Mouse (Mus musculus): ENCODE results near the gene M1ap. TPM values are rescaled to one million over a fixed set of nuclear protein-coding genes. Genes with fewer than 3 reads are reported as not detected.

M1ap gene
- total RNA-seq, 1 experiment from 2014 or later = not detected

- no peak for ATAC-seq (replicated peaks; ENCODE audit: insufficient number of reproducible peaks, low FRiP score, low TSS enrichment, poor library complexity, severe bottlenecking)
These were observed 108.2 kb downstream of the M1ap start, which contains the start of gene Htra2 for GRCm38 (mm10) chr6:83054871-83055431. TSS of gene Htra2 (minus strand) at chr6:83055273.

- no peak for ATAC-seq (replicated peaks; ENCODE audit: insufficient number of reproducible peaks, low FRiP score, low TSS enrichment, poor library complexity, severe bottlenecking)
These were observed 111.1 kb downstream of the M1ap start, which contains the start of gene Dqx1 for GRCm38 (mm10) chr6:83057790-83058189. TSS of gene Dqx1 (plus strand) at chr6:83057844.

GRCm38 (mm10) chr6:83058725-83059124, 112.0 kb downstream of the M1ap start:
- no peak for ATAC-seq (replicated peaks; ENCODE audit: insufficient number of reproducible peaks, low FRiP score, low TSS enrichment, poor library complexity, severe bottlenecking)

- no peak for ATAC-seq (replicated peaks; ENCODE audit: insufficient number of reproducible peaks, low FRiP score, low TSS enrichment, poor library complexity, severe bottlenecking)
These were observed 119.3 kb downstream of the M1ap start for GRCm38 (mm10) chr6:83065995-83066394.

GRCm38 (mm10) chr6:83066441-83066840, 119.7 kb downstream of the M1ap start:
- ATAC-seq (replicated peaks; ENCODE audit: insufficient number of reproducible peaks, low FRiP score, low TSS enrichment, poor library complexity, severe bottlenecking) = no peak

GRCm38 (mm10) chr6:83068221-83068620, 121.5 kb downstream of the M1ap start:
- no peak for ATAC-seq (replicated peaks; ENCODE audit: insufficient number of reproducible peaks, low FRiP score, low TSS enrichment, poor library complexity, severe bottlenecking)

- ATAC-seq (replicated peaks; ENCODE audit: insufficient number of reproducible peaks, low FRiP score, low TSS enrichment, poor library complexity, severe bottlenecking) = no peak
These were observed 122.2 kb downstream of the M1ap start for GRCm38 (mm10) chr6:83068706-83069487.

- no peak for ATAC-seq (replicated peaks; ENCODE audit: insufficient number of reproducible peaks, low FRiP score, low TSS enrichment, poor library complexity, severe bottlenecking)
These were observed 123.0 kb downstream of the M1ap start for GRCm38 (mm10) chr6:83069488-83070246.

- no peak for ATAC-seq (replicated peaks; ENCODE audit: insufficient number of reproducible peaks, low FRiP score, low TSS enrichment, poor library complexity, severe bottlenecking)
These were observed 123.4 kb downstream of the M1ap start, which contains the start of gene Tlx2 for GRCm38 (mm10) chr6:83070247-83070310. TSS of gene Tlx2 (minus strand) at chr6:83070293.

- no peak for ATAC-seq (replicated peaks; ENCODE audit: insufficient number of reproducible peaks, low FRiP score, low TSS enrichment, poor library complexity, severe bottlenecking)
These were observed 123.9 kb downstream of the M1ap start for GRCm38 (mm10) chr6:83070311-83071219.

GRCm38 (mm10) chr6:83071220-83071619, 124.5 kb downstream of the M1ap start:
- ATAC-seq (replicated peaks; ENCODE audit: insufficient number of reproducible peaks, low FRiP score, low TSS enrichment, poor library complexity, severe bottlenecking) = no peak

DNA sequence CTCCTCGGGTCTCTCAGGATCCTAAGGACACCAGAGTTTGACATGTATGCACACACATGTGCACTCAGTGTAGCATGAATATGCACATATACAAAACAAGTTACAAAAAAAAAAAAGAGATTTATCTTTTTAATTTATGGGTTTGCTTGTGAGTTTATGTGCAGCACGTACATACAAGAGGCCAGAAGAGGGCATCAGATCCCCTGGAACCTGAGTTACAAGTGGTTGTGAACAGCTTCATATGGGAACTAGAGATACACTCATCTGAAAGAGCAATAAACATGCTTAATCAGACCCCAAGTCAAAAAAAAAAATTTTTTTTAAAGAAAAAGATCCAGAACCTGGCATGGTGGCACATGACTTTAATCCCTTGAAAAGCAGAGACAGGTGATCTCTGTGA, 128.3 kb downstream of the M1ap start:
- no peak for ATAC-seq (replicated peaks; ENCODE audit: insufficient number of reproducible peaks, low FRiP score, low TSS enrichment, poor library complexity, severe bottlenecking)

DNA sequence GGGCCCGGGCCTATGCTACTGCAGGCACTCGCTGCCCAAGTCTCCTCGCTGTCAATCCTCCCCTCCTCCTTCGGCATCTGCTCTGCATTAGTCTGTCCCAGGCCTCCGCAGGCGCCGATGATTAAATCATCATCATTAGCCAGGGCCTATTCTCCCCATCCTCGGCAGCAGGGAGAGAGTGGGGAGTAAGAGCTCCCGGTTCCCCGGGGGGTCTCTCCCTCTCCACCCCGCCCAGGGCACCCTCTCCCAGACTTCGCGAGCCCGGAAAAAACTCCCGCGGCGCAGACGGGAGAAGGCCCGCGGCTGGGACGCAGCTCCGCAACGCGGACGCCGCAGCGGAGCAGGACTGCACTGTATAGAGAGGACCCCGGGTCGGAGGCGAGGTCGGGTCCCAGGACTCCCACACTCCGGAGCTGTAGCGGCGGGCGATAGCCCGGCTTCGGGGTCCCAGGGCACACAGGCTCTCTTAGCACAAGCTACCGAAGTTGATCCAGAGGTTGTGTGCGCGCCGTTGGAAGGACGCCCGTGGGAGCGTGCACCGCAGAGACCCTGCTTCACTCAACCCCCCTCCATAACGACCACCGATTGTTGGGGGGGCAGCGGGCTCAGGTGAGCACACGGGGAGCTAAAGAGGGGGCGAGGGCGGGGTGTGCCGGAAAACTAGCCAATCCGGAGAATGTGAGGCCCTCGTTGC, 131.1 kb downstream of the M1ap start, which contains the start of gene Pcgf1:
Gene Pcgf1 (plus strand): TSS at position 240 of the 694 bp plus-strand sequence.
- no peak for ATAC-seq (replicated peaks; ENCODE audit: insufficient number of reproducible peaks, low FRiP score, low TSS enrichment, poor library complexity, severe bottlenecking)

GRCm38 (mm10) chr6:83078324-83078858, 131.7 kb downstream of the M1ap start:
- peak; percentile 95 for ATAC-seq (replicated peaks; ENCODE audit: insufficient number of reproducible peaks, low FRiP score, low TSS enrichment, poor library complexity, severe bottlenecking)

Other genes starting within 250 kb of the M1ap start
- gene Pole4, start 241.5 kb upstream of the M1ap start, total RNA-seq (2017) = 56.2 to 83.8 TPM (median 56.4 TPM) in 3 replicates
- 40.8 to 76.5 TPM (median 73.2 TPM) in 3 replicates for gene Hk2, start 172.4 kb upstream of the M1ap start, total RNA-seq (2017)
- not detected in 3 replicates for gene Sema4f, start 7.1 kb upstream of the M1ap start, total RNA-seq (2017)
- gene Dok1, start 86.6 kb downstream of the M1ap start, total RNA-seq (2017) = 36.6 to 44.9 TPM (median 43.6 TPM) in 3 replicates
- 2.3 to 10.2 TPM (median 4.2 TPM) in 3 replicates for gene Loxl3, start 87.3 kb downstream of the M1ap start, total RNA-seq (2017)
- gene Aup1, start 107.6 kb downstream of the M1ap start, total RNA-seq (2017) = 187 to 238 TPM (median 209 TPM) in 3 replicates
- gene Htra2, start 108.4 kb downstream of the M1ap start, total RNA-seq (2017) = 81.4 to 125 TPM (median 105 TPM) in 3 replicates
- gene Dqx1, start 110.9 kb downstream of the M1ap start, total RNA-seq (2017) = 0.21 to 3.8 TPM (median 2.6 TPM) in 3 replicates
- gene Tlx2, start 123.4 kb downstream of the M1ap start, total RNA-seq (2017) = not detected in 3 replicates
- gene Pcgf1, start 131.0 kb downstream of the M1ap start, total RNA-seq (2017) = 2.0 to 13.5 TPM (median 6.9 TPM) in 3 replicates
- gene Lbx2, start 139.5 kb downstream of the M1ap start, total RNA-seq (2017) = not detected in 3 replicates
- 0.48 to 12.5 TPM (median 1.5 TPM) in 3 replicates for gene Ccdc142, start 154.7 kb downstream of the M1ap start, total RNA-seq (2017)
- gene Gm42688, start 154.7 kb downstream of the M1ap start, total RNA-seq (2017) = 2.5 to 5.5 TPM (median 2.6 TPM) in 3 replicates
- 4.4 to 38.2 TPM (median 19.3 TPM) in 3 replicates for gene Mrpl53, start 162.1 kb downstream of the M1ap start, total RNA-seq (2017)
- gene Mogs, start 168.6 kb downstream of the M1ap start, total RNA-seq (2017) = 24.8 to 42.1 TPM (median 28.8 TPM) in 3 replicates
- gene Wbp1, start 174.7 kb downstream of the M1ap start, total RNA-seq (2017) = 45.0 to 60.1 TPM (median 53.4 TPM) in 3 replicates
- 25.0 to 53.9 TPM (median 41.3 TPM) in 3 replicates for gene Ino80b, start 178.5 kb downstream of the M1ap start, total RNA-seq (2017)
- gene Rtkn, start 188.6 kb downstream of the M1ap start, total RNA-seq (2017) = 0.96 to 2.7 TPM (median 1.0 TPM) in 3 replicates
- gene Wdr54, start 209.5 kb downstream of the M1ap start, total RNA-seq (2017) = 0.11 to 0.29 TPM in 2 of 3 replicates, not detected in the other
- 0.48 TPM in 1 of 3 replicates, not detected in the others for gene 1700003E16Rik, start 209.5 kb downstream of the M1ap start, total RNA-seq (2017)
- 39.1 to 65.9 TPM (median 51.0 TPM) in 3 replicates for gene Dctn1, start 219.0 kb downstream of the M1ap start, total RNA-seq (2017)